Mouse (Mus musculus): ENCODE data around the gene Gnb5. TPM values are rescaled to one million over a fixed set of nuclear protein-coding genes. Genes with fewer than 3 reads are reported as not detected.
"Not testable (repeated sequence)": the region's sequence is repeated elsewhere in the genome, so short reads cannot be mapped to it uniquely, and the experiment has no call there.

Gnb5 gene
- polyA plus RNA-seq, 1 experiment from 2014 or later: 11.2 TPM

DNA sequence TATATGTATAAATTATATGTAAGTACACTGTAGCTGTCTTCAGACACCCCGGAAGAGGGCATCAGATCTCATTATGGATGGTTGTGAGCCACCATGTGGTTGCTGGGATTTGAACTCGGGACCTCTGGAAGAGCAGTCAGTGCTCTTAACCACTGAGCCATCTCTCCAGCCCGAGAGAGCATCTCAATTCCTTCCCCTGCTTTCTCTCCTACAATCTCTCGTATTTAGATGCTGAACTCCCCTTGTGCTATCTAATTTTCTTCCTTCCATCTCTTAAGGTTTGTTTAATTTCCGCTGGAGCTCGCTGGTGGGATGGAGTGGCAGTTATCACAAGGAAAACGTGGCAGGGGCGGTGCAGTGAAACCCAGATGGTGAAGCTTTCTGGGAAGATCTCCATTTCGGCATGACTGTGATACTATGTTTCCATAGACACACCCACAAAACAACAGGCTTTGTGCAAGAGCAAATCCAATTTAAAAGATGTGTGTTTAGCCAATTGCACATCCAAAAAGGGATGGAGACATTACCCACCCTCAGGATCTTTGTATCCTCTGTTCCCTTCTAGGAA, 51.1 kb downstream of the Gnb5 start:
- no peak overlapping the region for H3K4me3 ChIP-seq (ENCODE audit: low read depth, low read length)
- H3K9me3 ChIP-seq (ENCODE audit: control insufficient read depth): no peaks in the 10 kb centered on the region
- ATAC-seq: no peak
- H3K36me3 ChIP-seq (ENCODE audit: control insufficient read depth, insufficient read depth): no peaks in the 10 kb centered on the region
- no peak overlapping the region for H3K9ac ChIP-seq (ENCODE audit: low read depth, low read length)
- H3K4me1 ChIP-seq (replicated peaks; ENCODE audit: control insufficient read depth, insufficient read depth, low read length): no peaks in the 10 kb centered on the region
- no peak overlapping the region; the same call in 1 of the 2 replicates for H3K27ac ChIP-seq (ENCODE audit: low read depth, low read length)
- WGBS: 76% methylated on average over 9 of the region's 9 CpGs
- TF ChIP-seq CTCF (IDR thresholded peaks at IDR 0.05; ENCODE audit: low read depth): no peak
- H3K27me3 ChIP-seq (replicated peaks; ENCODE audit: control insufficient read depth, insufficient read depth, low read length): no peaks in the 10 kb centered on the region
- H3K4me2 ChIP-seq (replicated peaks; ENCODE audit: low read depth): no peak overlapping the region

DNA sequence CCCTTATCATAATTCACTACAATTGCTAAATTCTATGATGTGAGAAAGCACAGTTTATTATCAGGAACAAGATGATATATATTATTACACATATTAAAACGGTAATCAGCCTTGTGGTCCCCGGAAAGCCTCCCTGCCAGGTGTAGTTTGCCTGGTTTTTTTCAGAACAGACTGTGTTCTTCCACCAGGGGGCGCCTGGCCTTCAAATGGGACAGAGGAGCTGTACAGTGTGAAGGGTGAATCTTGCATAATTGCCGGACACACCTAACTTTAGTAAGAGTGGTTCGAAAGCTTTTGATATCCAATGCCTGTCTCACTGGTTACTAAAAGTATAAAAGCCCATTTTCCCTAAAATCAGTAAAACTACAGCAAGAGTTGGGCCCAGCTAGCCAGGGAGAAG, 55.6 kb downstream of the Gnb5 start:
- 0 out of 2 replicates have a peak, but pooled peaks have one; percentile 27 for ATAC-seq
- Histone ChIP-seq H3K27me3 (replicated peaks; ENCODE audit: control insufficient read depth, insufficient read depth, low read length) (no peaks in the 10 kb centered on the region), H3K36me3 (ENCODE audit: control insufficient read depth, insufficient read depth) (no peaks in the 10 kb centered on the region), H3K9me3 (ENCODE audit: control insufficient read depth) (no peaks in the 10 kb centered on the region), H3K4me1 (replicated peaks; ENCODE audit: control insufficient read depth, insufficient read depth, low read length) (no peaks in the 10 kb centered on the region), H3K4me2 (replicated peaks; ENCODE audit: low read depth) (no peak overlapping the region), H3K27ac (ENCODE audit: low read depth, low read length) (no peak overlapping the region), H3K4me3 (ENCODE audit: low read depth, low read length) (no peak overlapping the region), H3K9ac (ENCODE audit: low read depth, low read length) (no peak overlapping the region)
- 17% methylated on average over 5 of the region's 5 CpGs for WGBS
- peak; percentile 91 for TF ChIP-seq CTCF (IDR thresholded peaks at IDR 0.05; ENCODE audit: low read depth)

DNA sequence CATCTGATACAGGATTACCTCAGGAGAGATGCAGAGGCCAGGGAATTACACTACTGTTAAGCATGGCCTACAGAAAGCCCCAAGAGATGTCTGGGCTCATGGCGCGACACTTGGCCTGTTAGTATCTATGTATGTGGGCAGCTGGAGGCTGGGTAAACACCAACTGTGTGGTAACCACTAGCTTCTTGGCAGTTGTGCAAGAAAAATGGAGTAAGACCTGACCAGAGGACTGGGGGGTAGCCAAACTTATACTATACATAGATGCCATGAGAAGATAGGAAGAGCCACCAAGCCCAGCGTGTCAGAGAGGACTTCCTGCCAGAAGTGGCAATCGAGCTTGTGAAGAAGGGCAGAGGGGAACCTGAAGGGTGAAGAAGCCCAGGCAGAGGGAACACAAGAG, 56.1 kb downstream of the Gnb5 start:
- 87% methylated on average over 4 of the region's 4 CpGs for WGBS
- no peaks in the 10 kb centered on the region for H3K27me3 ChIP-seq (replicated peaks; ENCODE audit: control insufficient read depth, insufficient read depth, low read length)
- no peak overlapping the region for H3K27ac ChIP-seq (ENCODE audit: low read depth, low read length)
- H3K36me3 ChIP-seq (ENCODE audit: control insufficient read depth, insufficient read depth): no peaks in the 10 kb centered on the region
- no peaks in the 10 kb centered on the region for H3K9me3 ChIP-seq (ENCODE audit: control insufficient read depth)
- no peak overlapping the region for H3K4me2 ChIP-seq (replicated peaks; ENCODE audit: low read depth)
- H3K9ac ChIP-seq (ENCODE audit: low read depth, low read length): no peak overlapping the region
- no peaks in the 10 kb centered on the region for H3K4me1 ChIP-seq (replicated peaks; ENCODE audit: control insufficient read depth, insufficient read depth, low read length)
- no peak overlapping the region for H3K4me3 ChIP-seq (ENCODE audit: low read depth, low read length)
- no peak for TF ChIP-seq CTCF (IDR thresholded peaks at IDR 0.05; ENCODE audit: low read depth)
- ATAC-seq: 0 out of 2 replicates have a peak, but pooled peaks have one; percentile 26

DNA sequence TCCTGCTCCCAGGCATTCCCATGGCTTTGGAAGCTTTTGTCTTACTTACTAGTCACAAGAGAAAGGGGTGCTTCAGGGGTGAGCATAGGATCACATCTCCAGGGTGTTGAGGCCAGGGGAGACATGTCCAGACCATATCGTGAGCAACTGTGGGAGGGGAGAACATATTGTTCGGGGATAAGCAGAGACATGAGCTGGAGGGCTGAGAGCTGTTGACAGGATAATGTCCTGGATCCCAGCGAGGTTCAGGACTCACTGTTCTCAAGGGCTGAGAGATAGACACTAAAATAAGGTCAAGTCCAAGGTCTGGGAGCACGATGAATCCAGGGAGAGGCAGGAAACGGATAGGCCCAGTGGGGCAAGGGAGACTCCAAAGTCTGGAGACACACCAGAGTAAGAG, 56.9 kb downstream of the Gnb5 start:
- TF ChIP-seq CTCF (IDR thresholded peaks at IDR 0.05; ENCODE audit: low read depth): no peak
- peak; percentile 42 for ATAC-seq
- Histone ChIP-seq H3K9ac (ENCODE audit: low read depth, low read length) (no peak overlapping the region), H3K4me3 (ENCODE audit: low read depth, low read length) (no peak overlapping the region), H3K36me3 (ENCODE audit: control insufficient read depth, insufficient read depth) (no peaks in the 10 kb centered on the region), H3K9me3 (ENCODE audit: control insufficient read depth) (no peaks in the 10 kb centered on the region), H3K4me1 (replicated peaks; ENCODE audit: control insufficient read depth, insufficient read depth, low read length) (no peaks in the 10 kb centered on the region), H3K27me3 (replicated peaks; ENCODE audit: control insufficient read depth, insufficient read depth, low read length) (no peaks in the 10 kb centered on the region), H3K27ac (ENCODE audit: low read depth, low read length) (no peak overlapping the region), H3K4me2 (replicated peaks; ENCODE audit: low read depth) (no peak overlapping the region)
- 74% methylated on average over 5 of the region's 5 CpGs for WGBS

DNA sequence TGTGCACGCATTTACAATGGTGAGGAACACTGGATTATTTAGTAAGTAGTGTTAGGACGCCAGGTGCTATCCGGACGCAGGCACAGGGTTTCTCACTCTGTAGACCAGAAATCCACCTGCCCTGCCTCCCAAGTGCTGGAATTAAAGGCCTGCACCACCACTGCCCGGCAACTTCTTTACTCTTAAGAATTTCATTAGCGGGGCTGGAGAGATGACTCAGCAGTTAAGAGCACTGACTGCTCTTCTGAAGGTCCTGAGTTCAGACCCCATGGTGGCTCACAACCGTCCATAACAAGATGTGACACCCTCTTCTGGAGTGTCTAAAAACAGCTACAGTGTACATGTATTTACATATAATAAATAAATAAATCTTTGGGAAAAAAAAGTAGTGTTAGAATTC, 57.6 kb downstream of the Gnb5 start:
- not testable (repeated sequence) for H3K4me3 ChIP-seq (ENCODE audit: low read depth, low read length); H3K27me3 ChIP-seq (replicated peaks; ENCODE audit: control insufficient read depth, insufficient read depth, low read length); H3K36me3 ChIP-seq (ENCODE audit: control insufficient read depth, insufficient read depth); H3K9ac ChIP-seq (ENCODE audit: low read depth, low read length); ATAC-seq; H3K4me2 ChIP-seq (replicated peaks; ENCODE audit: low read depth); H3K4me1 ChIP-seq (replicated peaks; ENCODE audit: control insufficient read depth, insufficient read depth, low read length); H3K27ac ChIP-seq (ENCODE audit: low read depth, low read length); H3K9me3 ChIP-seq (ENCODE audit: control insufficient read depth)
- 67% methylated on average over 7 of the region's 7 CpGs for WGBS

DNA sequence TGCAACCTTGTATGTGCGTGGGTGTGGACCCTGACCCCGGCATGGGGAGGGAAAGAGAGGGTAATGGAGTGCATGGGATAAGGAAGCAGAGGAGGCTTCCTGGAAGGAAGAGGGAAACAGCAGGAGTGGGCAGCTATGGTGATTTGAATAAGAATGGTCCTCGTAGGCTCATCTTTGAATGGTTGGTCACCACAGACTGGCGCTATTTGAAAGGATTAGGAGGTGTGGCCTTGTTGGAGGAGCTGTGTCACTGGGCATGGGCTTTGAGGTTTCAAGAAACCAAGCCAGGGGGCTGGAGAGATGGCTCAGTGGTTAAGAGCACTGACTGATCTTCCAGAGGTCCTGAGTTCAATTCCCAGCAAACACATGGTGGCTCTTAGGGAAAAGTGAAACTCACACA, 59.1 kb downstream of the Gnb5 start:
- Histone ChIP-seq H3K9me3 (ENCODE audit: control insufficient read depth) (no peaks in the 10 kb centered on the region), H3K27ac (ENCODE audit: low read depth, low read length) (no peak overlapping the region), H3K36me3 (ENCODE audit: control insufficient read depth, insufficient read depth) (no peaks in the 10 kb centered on the region), H3K4me1 (replicated peaks; ENCODE audit: control insufficient read depth, insufficient read depth, low read length) (no peaks in the 10 kb centered on the region; the same call in 1 of the 2 replicates), H3K4me3 (ENCODE audit: low read depth, low read length) (no peak overlapping the region), H3K9ac (ENCODE audit: low read depth, low read length) (no peak overlapping the region), H3K4me2 (replicated peaks; ENCODE audit: low read depth) (no peak overlapping the region), H3K27me3 (replicated peaks; ENCODE audit: control insufficient read depth, insufficient read depth, low read length) (no peaks in the 10 kb centered on the region)
- WGBS: 77% methylated on average over 4 of the region's 4 CpGs
- TF ChIP-seq CTCF (IDR thresholded peaks at IDR 0.05; ENCODE audit: low read depth): no peak
- no peak for ATAC-seq

DNA sequence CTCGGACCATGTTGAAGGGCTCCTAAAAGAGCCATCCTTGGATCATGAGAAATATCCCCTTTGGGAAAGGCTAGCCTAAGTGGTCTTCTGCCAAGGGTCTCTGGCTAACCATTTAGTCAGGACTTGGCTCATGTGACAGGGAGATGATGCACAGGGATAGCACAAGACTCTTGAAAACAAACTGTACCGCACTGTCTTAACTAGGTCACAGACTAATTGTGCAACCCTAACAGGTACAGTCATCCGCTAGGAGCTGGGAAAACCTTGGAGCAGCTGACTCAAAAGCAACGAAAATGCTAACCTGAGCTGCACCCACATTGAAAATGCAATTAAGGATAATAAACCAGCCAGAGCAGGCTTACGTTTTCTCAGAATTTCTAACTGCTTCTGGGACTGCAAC, 60.1 kb downstream of the Gnb5 start:
- no peaks in the 10 kb centered on the region; the same call in 1 of the 2 replicates for H3K4me1 ChIP-seq (replicated peaks; ENCODE audit: control insufficient read depth, insufficient read depth, low read length)
- no peaks in the 10 kb centered on the region for H3K27me3 ChIP-seq (replicated peaks; ENCODE audit: control insufficient read depth, insufficient read depth, low read length)
- no peak overlapping the region for H3K27ac ChIP-seq (ENCODE audit: low read depth, low read length)
- WGBS: 44% methylated on average over 5 of the region's 5 CpGs
- no peak overlapping the region for H3K4me3 ChIP-seq (ENCODE audit: low read depth, low read length)
- H3K4me2 ChIP-seq (replicated peaks; ENCODE audit: low read depth): no peak overlapping the region
- H3K9ac ChIP-seq (ENCODE audit: low read depth, low read length): no peak overlapping the region
- H3K36me3 ChIP-seq (ENCODE audit: control insufficient read depth, insufficient read depth): no peaks in the 10 kb centered on the region
- no peaks in the 10 kb centered on the region for H3K9me3 ChIP-seq (ENCODE audit: control insufficient read depth)
- no peak for TF ChIP-seq CTCF (IDR thresholded peaks at IDR 0.05; ENCODE audit: low read depth)
- ATAC-seq: no peak

All from intestine, postnatal 0 days (tissue).